Mouse (Mus musculus): ENCODE data around the gene Adcy4. TPM values are rescaled to one million over a fixed set of nuclear protein-coding genes. Genes with fewer than 3 reads are reported as not detected.
"Not testable (repeated sequence)": the region's sequence is repeated elsewhere in the genome, so short reads cannot be mapped to it uniquely, and the experiment has no call there.

Gene Adcy4
- polyA plus RNA-seq, 1 experiment from 2014 or later: 6.0 TPM

DNA sequence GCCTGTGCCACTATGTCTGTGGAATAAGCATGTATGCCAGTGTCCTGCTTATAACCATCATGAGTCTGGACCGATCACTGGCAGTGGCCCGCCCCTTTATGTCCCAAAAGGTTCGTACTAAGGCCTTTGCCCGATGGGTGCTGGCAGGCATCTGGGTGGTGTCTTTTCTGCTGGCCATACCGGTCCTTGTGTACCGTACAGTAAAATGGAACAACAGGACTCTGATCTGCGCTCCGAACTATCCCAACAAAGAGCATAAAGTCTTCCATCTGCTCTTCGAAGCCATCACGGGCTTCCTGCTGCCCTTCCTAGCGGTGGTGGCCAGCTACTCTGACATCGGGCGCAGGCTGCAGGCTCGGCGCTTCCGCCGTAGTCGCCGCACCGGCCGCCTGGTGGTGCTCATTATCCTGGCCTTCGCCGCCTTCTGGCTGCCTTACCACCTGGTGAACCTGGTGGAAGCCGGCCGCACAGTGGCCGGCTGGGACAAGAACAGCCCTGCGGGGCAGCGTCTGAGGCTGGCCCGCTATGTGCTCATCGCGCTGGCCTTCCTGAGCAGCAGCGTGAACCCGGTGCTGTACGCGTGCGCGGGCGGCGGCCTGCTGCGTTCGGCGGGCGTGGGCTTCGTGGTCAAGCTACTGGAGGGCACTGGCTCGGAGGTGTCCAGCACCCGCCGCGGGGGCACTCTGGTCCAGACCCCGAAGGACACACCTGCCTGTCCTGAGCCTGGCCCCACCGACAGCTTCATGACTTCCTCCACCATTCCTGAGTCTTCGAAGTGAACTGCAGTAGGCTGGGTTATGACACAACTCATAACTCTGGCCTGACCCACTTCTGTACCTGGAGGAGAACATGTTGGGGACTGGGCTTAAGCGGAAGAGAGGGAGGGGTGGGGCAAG, 16.1 kb downstream of the Adcy4 start:
- WGBS: 11% methylated on average over 52 of the region's 52 CpGs
- H3K9me3 ChIP-seq: no peaks in the 10 kb centered on the region
- H3K9ac ChIP-seq: peak overlapping the region; percentile 77
- H3K4me1 ChIP-seq (replicated peaks): peaks cover 13% of the 10 kb centered on the region
- peak; percentile 80 for ATAC-seq (ENCODE audit: low FRiP score)
- H3K27ac ChIP-seq: no peak overlapping the region
- peak overlapping the region; percentile 74 for H3K4me2 ChIP-seq
- peaks cover 92% of the 10 kb centered on the region for H3K27me3 ChIP-seq
- peak overlapping the region; percentile 47 for H3K4me3 ChIP-seq
- H3K36me3 ChIP-seq: no peaks in the 10 kb centered on the region

DNA sequence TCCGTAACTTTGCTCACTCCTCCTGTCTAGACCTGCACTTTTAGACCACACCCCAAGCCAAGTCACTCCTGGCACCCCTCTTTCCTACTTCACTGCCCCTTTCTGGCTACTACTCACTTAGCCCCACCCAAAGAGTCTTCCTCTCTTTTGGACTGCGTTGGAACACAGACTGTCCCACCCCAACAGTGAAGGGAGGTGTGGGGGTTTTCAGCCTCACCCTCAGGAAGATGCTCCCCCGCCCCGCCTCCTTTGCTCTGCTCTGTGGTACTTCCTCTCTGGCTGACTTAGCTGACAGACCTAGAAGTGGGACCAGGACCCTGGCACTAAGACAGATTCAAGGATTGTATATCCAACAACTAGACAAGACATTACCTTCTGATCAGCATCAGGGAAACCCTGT, 18.2 kb downstream of the Adcy4 start, which contains the start of gene Ltb4r1:
Gene Ltb4r1, plus strand, starts transcription at position 267 of the 400 bp plus-strand sequence.
- Histone ChIP-seq H3K4me2 (no peak within 1 kb of the TSS), H3K9ac (no peak within 1 kb of the TSS), H3K9me3 (no peaks in the 10 kb centered on the region), H3K27me3 (peaks cover 96% of the 10 kb centered on the region), H3K27ac (no peak within 1 kb of the TSS), H3K4me1 (replicated peaks) (peaks cover 30% of the 10 kb centered on the region), H3K4me3 (no peak within 1 kb of the TSS), H3K36me3 (no peaks in the 10 kb centered on the region)
- WGBS: 80% methylated on average over 4 of the region's 4 CpGs
- ATAC-seq (ENCODE audit: low FRiP score): no peak

DNA sequence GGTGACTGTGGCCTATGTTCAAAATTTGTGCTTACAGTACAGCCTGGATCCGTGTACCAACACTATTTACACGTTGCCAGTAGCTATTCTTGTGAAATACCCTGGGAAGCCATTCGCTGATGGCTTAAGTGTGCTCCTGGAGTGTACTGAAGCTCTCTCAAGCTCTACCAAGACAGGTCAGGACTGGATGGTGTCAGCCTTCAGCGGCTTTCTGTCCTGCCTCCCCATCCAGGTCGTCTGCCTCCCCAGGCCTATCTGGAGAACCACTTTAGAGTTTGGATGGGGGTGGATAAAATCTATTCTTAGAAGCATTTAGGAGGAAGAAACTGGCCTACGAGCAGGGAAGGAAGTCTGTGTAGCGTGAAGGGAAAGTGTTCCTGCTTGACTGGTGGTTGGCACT, 20.7 kb downstream of the Adcy4 start:
- Histone ChIP-seq H3K27ac (no peak overlapping the region), H3K9me3 (no peaks in the 10 kb centered on the region), H3K4me2 (peak overlapping the region; percentile 86; the same call in 1 of the 2 replicates), H3K4me3 (0 out of 2 replicates have a peak overlapping the region, but pooled peaks have one; percentile 55), H3K27me3 (peaks cover 77% of the 10 kb centered on the region), H3K4me1 (replicated peaks) (peaks cover 37% of the 10 kb centered on the region), H3K36me3 (no peaks in the 10 kb centered on the region), H3K9ac (no peak overlapping the region)
- ATAC-seq (ENCODE audit: low FRiP score): no peak
- 69% methylated on average over 7 of the region's 7 CpGs for WGBS

DNA sequence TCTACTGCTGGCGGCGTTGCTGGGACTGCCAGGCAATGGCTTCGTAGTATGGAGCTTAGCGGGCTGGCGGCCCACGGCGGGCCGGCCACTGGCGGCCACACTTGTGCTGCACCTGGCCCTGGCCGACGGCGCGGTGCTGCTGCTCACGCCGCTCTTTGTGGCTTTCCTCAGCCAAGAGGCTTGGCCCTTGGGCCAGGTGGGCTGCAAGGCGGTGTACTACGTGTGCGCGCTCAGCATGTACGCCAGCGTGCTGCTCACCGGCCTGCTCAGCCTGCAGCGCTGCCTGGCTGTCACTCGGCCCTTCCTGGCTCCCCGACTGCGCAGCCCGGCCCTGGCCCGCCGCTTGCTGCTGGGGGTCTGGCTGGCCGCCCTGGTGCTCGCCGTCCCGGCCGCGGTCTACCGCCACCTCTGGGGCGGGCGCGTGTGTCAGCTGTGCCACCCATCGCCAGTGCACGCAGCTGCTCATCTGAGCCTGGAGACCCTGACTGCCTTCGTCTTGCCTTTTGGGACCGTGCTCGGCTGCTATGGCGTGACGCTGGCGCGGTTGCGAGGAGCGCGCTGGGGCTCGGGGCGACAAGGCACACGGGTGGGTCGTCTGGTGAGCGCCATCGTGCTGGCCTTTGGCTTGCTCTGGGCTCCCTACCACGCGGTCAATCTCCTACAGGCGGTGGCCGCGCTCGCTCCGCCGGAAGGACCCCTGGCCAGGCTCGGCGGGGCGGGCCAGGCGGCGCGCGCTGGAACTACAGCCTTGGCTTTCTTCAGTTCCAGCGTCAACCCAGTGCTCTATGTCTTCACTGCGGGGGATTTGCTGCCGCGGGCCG, 21.7 kb downstream of the Adcy4 start:
- H3K4me2 ChIP-seq: peak overlapping the region; percentile 86
- no peaks in the 10 kb centered on the region for H3K9me3 ChIP-seq
- peaks cover 68% of the 10 kb centered on the region for H3K27me3 ChIP-seq
- peak overlapping the region; percentile 55 for H3K4me3 ChIP-seq
- ATAC-seq (ENCODE audit: low FRiP score): peak; percentile 82
- under 1% methylated on average over 77 of the region's 77 CpGs for WGBS
- peak overlapping the region; percentile 83 for H3K9ac ChIP-seq
- H3K4me1 ChIP-seq (replicated peaks): peaks cover 29% of the 10 kb centered on the region
- H3K36me3 ChIP-seq: no peaks in the 10 kb centered on the region
- peak overlapping the region; percentile 72 for H3K27ac ChIP-seq

DNA sequence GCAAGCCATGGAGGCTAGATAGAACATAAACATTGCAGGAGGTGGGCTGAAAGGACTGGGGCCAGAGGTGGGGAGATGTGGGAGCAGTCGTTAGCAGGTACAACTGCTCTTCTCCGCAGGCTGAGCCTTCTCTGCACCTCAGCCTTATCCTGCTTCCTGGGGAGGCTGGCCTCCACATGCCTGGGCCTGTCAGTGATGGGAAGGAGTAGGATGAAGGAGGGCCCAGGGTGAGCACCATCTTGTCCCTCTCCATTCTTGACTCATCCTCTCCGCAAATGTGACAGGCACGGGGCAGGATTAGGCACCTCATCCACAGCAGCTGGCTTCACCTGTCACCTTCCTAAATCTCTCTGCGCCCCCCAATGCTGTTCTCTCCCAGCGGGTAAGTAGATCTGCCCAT, 22.7 kb downstream of the Adcy4 start, which contains the start of gene Ltb4r2:
Gene Ltb4r2, plus strand, starts transcription at position 266 of the 400 bp plus-strand sequence.
- peak within 1 kb of the TSS; percentile 86 for H3K4me2 ChIP-seq
- peak within 1 kb of the TSS; percentile 72 for H3K27ac ChIP-seq
- peak within 1 kb of the TSS; percentile 55 for H3K4me3 ChIP-seq
- H3K9me3 ChIP-seq: no peaks in the 10 kb centered on the region
- peaks cover 29% of the 10 kb centered on the region for H3K4me1 ChIP-seq (replicated peaks)
- peak within 1 kb of the TSS; percentile 83 for H3K9ac ChIP-seq
- WGBS: 76% methylated on average over 6 of the region's 6 CpGs
- peaks cover 8% of the 10 kb centered on the region for H3K36me3 ChIP-seq
- H3K27me3 ChIP-seq: peaks cover 58% of the 10 kb centered on the region
- ATAC-seq (ENCODE audit: low FRiP score): no peak

DNA sequence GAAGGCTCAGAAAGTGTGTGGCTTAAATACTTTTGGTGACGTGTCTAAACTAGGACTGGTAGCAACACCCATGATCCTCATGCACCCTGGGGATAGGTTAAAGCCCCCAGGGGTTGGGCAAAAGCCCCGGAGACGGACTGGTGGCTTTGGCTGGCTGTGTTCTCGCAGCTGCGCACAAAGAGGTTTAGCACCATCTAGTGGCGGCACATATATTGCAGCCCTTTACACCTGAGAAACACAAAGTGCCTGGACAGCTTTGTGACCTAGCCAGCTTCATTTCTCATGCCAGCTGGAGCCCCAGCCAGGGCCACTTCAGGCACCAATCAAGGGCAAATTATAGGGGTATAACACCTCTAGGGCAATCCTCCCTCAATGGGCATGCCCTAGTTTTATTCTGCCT, 23.7 kb downstream of the Adcy4 start:
- not testable (repeated sequence) for H3K9ac ChIP-seq, H3K9me3 ChIP-seq, H3K4me3 ChIP-seq, H3K27ac ChIP-seq
- peak; percentile 32; the same call in 1 of the 2 replicates for ATAC-seq (ENCODE audit: low FRiP score)
- Histone ChIP-seq H3K36me3 (peaks cover 18% of the 10 kb centered on the region), H3K4me1 (replicated peaks) (peaks cover 29% of the 10 kb centered on the region), H3K4me2 (peak overlapping the region; percentile 17; the same call in 1 of the 2 replicates), H3K27me3 (peaks cover 48% of the 10 kb centered on the region)
- WGBS: under 1% methylated on average over 6 of the region's 6 CpGs

DNA sequence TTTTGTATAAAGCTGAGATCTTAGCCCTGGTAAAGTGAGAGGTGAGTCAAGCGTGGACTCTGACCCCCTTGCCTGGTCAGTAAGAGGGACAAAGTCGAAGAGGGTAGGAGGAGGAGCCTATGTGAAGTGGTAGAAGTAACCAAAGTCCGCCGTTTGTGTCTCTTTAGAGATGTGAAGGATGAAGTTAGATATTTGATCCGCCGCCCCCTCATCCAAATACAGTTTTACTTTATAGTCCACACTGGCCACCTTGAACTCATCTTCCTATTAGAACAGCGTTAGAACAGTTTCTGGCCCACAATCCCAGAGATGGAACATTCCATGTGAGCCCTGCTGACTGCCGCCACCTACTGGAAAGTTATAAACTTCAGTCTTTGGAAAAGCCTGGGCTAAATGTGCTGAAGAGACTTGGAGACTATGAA, 25.5 kb downstream of the Adcy4 start, which contains the start of gene Cideb:
Gene Cideb, minus strand, starts transcription at position 96 of the 422 bp plus-strand sequence.
- ATAC-seq (ENCODE audit: low FRiP score): no peak
- 30% methylated on average over 8 of the region's 8 CpGs for WGBS
- H3K27ac ChIP-seq: no peak within 1 kb of the TSS
- H3K4me2 ChIP-seq: 0 out of 2 replicates have a peak within 1 kb of the TSS, but pooled peaks have one; percentile 27
- peaks cover 35% of the 10 kb centered on the region for H3K36me3 ChIP-seq
- no peaks in the 10 kb centered on the region for H3K9me3 ChIP-seq
- H3K4me1 ChIP-seq (replicated peaks): peaks cover 29% of the 10 kb centered on the region
- no peak within 1 kb of the TSS for H3K9ac ChIP-seq
- no peak within 1 kb of the TSS for H3K4me3 ChIP-seq
- peaks cover 30% of the 10 kb centered on the region for H3K27me3 ChIP-seq

DNA sequence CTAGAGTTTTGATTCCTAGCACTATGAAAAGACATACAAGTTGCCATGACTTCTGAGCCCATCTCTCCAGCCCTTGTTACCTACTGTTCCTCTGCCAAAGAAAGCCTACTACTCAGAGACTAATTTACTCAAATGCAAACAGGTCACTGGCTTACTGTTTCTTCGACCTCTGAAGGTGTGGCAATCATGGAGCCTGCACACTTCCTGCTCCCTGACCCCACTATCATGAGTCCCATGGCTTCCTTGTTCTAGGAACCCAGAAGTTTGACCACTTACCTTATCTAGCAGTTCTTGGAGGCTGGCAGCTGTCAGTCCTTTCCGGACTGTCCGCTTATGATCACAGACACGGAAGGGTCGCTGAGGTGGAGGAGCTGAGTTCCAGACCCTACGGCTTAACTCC, 26.3 kb downstream of the Adcy4 start:
- Histone ChIP-seq H3K27ac (no peak overlapping the region), H3K4me2 (no peak overlapping the region), H3K4me3 (no peak overlapping the region), H3K9me3 (no peaks in the 10 kb centered on the region), H3K9ac (no peak overlapping the region), H3K4me1 (replicated peaks) (peaks cover 24% of the 10 kb centered on the region), H3K27me3 (peaks cover 22% of the 10 kb centered on the region), H3K36me3 (peaks cover 44% of the 10 kb centered on the region)
- 90% methylated on average over 6 of the region's 6 CpGs for WGBS
- ATAC-seq (ENCODE audit: low FRiP score): no peak

DNA sequence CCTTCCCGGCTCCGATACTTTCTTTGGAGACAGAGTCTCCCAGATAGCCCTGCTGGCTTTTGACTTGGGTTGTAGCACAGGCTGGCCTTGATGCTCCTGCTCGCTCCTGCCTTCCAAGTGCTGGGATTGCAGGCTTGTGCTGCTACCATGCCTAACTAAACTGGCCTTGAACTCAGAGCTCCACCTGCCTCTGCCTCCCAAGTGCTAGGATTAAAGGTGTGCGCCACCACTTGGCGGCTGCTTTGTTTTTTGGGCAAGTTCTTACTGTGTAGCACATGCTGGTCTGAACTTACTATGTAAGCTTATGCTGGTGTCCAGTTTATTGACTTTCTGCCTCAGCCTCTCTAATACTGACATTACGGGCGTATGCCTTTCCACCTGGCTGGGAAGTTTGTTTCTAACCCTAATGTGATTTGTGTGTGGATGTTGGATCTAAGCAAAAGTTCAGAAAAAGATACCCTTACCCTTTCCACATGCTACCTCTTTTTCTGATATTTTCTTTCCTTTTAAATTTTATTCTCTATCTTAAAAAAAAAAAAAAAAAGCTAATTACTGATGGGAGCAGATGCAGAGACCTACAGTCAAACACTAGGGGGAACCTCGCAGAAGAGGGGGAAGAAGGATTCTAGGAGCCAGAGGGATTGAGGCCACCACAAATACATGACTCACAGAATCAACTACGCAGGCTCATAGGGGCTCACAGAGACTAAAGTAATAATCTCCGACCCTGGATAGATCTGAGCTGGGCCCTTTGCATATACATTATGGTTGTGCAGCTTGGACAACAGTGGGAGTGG, 36.6 kb downstream of the Adcy4 start:
- ATAC-seq (ENCODE audit: low FRiP score): no peak
- H3K27ac ChIP-seq: no peak overlapping the region
- H3K9me3 ChIP-seq: no peaks in the 10 kb centered on the region
- no peak overlapping the region for H3K9ac ChIP-seq
- peaks cover 37% of the 10 kb centered on the region for H3K36me3 ChIP-seq
- peak overlapping the region; percentile 59 for H3K4me3 ChIP-seq
- peaks cover 43% of the 10 kb centered on the region for H3K4me1 ChIP-seq (replicated peaks)
- H3K27me3 ChIP-seq: no peaks in the 10 kb centered on the region
- H3K4me2 ChIP-seq: peak overlapping the region; percentile 99
- WGBS: 91% methylated on average over 10 of the region's 10 CpGs

DNA sequence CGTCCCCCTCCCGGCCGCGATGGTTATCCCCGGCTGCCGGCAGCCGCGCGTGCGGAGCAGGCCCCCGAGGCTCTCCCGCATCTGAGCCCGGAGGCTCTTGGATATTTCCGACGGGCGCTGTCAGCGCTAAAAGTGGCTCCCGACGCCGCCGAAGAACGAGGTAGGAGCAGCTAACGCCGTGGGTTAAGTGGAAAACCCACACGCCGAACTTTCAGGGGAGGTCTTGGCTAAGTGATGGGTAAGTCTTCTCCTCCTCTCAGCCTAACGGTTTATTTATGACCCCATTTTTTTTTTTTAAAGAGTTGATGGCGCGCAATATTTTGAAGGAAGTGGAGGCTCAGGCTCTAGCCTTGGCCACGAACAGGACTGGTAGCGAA, 38.0 kb downstream of the Adcy4 start:
- no peak; the same call in 1 of the 2 replicates for ATAC-seq (ENCODE audit: low FRiP score)
- WGBS: under 1% methylated on average over 31 of the region's 31 CpGs

DNA sequence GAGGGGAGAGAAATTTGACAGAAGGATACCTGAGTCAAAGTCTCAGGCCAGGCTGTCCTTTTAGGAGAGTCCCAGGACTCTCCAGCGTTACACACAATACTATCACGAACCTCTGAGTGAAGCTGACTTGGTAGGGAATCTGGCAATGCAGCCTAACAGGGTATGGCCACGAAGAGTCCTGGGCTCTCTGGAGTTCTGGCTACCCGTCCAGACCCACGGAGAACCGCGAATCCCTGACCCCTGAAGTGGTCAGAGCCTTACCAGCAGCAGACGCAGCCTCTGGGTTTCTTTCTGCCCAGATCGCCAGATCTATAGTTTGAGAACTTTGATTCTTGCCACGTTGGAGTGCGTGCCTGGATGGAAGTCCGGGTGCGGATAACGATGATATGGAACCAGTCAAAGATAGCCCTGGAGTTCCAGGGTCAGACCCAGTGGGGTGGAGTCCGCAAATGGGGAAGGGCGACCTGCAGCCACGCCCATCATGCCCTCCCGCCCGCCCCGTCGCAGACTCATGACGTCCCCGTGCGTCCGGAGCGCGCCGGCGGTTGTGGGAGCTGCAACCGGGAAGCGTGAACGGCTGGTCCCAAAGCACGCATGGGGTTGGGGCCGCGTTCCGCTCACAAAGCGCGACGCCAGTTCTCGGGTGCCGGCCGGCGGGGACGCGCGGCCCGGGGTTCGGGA, 38.6 kb downstream of the Adcy4 start, which contains the start of the genes Dhrs1 and Nop9:
Gene Dhrs1, minus strand, starts transcription at position 511 of the 681 bp plus-strand sequence.
Gene Nop9, plus strand, starts transcription at position 514 of the 681 bp plus-strand sequence.
- WGBS: 1% methylated on average over 48 of the region's 48 CpGs
- Histone ChIP-seq H3K9ac (peak within 1 kb of the TSS; percentile 77), H3K9me3 (no peaks in the 10 kb centered on the region), H3K36me3 (peaks cover 31% of the 10 kb centered on the region), H3K4me2 (peak within 1 kb of the TSS; percentile 99), H3K27ac (peak within 1 kb of the TSS; percentile 64), H3K4me3 (peak within 1 kb of the TSS; percentile 59), H3K4me1 (replicated peaks) (peaks cover 46% of the 10 kb centered on the region), H3K27me3 (no peaks in the 10 kb centered on the region)
- ATAC-seq (ENCODE audit: low FRiP score): peak; percentile 83

More for the DNA sequence above, 38.0 kb downstream of the Adcy4 start:
- peaks cover 31% of the 10 kb centered on the region for H3K36me3 ChIP-seq
- peak overlapping the region; percentile 59 for H3K4me3 ChIP-seq
- peaks cover 46% of the 10 kb centered on the region for H3K4me1 ChIP-seq (replicated peaks)
- peak overlapping the region; percentile 99 for H3K4me2 ChIP-seq
- peak overlapping the region; percentile 77 for H3K9ac ChIP-seq
- no peaks in the 10 kb centered on the region for H3K9me3 ChIP-seq
- H3K27ac ChIP-seq: peak overlapping the region; percentile 64
- H3K27me3 ChIP-seq: no peaks in the 10 kb centered on the region

Data from hindbrain, embryonic 13.5 days (tissue).